Mouse (Mus musculus): ENCODE results near the gene Acadsb. TPM values are rescaled to one million over a fixed set of nuclear protein-coding genes. Genes with fewer than 3 reads are reported as not detected.
"Not testable (repeated sequence)": the region's sequence is repeated elsewhere in the genome, so short reads cannot be mapped to it uniquely, and the experiment has no call there.

Gene Acadsb
- polyA plus RNA-seq, 1 experiment from 2014 or later, result 104 TPM

DNA sequence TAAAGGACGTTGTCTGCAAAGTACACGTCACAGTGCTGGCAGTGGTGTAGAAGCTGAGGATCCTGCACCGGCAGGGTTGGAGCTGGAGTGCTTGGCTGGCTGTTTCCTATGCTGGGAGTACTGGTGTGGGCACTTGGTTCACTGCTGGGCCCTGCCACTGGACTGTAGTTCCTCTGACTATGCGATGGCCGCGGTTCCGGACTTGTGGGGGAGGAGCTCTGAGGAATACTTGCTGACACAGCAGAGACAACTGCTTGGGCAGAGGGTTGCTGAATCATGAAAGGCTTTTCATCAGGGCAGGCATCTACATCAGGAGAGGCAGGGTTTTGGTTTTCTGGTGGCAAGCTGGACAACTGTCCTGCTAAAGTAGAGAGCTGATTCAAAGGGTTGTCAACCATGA lies 18.6 kb upstream of the Acadsb start:
- H3K9me3 ChIP-seq (replicated peaks; ENCODE audit: control insufficient read depth, low read length); H3K4me2 ChIP-seq (ENCODE audit: low read depth, low read length); H3K9ac ChIP-seq (replicated peaks; ENCODE audit: low read length); H3K27me3 ChIP-seq (ENCODE audit: control insufficient read depth, insufficient read depth, low read length); H3K36me3 ChIP-seq (replicated peaks; ENCODE audit: control insufficient read depth, insufficient read depth, low read depth, low read length); DNase-seq (ENCODE audit: low spot score); H3K27ac ChIP-seq (replicated peaks; ENCODE audit: low read depth, low read length); H3K4me3 ChIP-seq (ENCODE audit: low read depth, low read length); H3K4me1 ChIP-seq (ENCODE audit: control insufficient read depth, insufficient read depth, low read length); ATAC-seq (replicated peaks; ENCODE audit: insufficient number of reproducible peaks, low FRiP score, low TSS enrichment, low read depth): not testable (repeated sequence)
- WGBS, result 89% methylated on average over 6 of the region's 7 CpGs

GRCm38 (mm10) chr7:131409321-131409987 lies 947 bp upstream of the Acadsb start:
- Histone ChIP-seq H3K9me3 (replicated peaks; ENCODE audit: control insufficient read depth, low read length) (no peaks in the 10 kb centered on the region), H3K36me3 (replicated peaks; ENCODE audit: control insufficient read depth, insufficient read depth, low read depth, low read length) (no peaks in the 10 kb centered on the region), H3K27me3 (ENCODE audit: control insufficient read depth, insufficient read depth, low read length) (no peaks in the 10 kb centered on the region), H3K9ac (replicated peaks; ENCODE audit: low read length) (peak overlapping the region; percentile 92), H3K4me1 (ENCODE audit: control insufficient read depth, insufficient read depth, low read length) (no peaks in the 10 kb centered on the region), H3K4me3 (ENCODE audit: low read depth, low read length) (peak overlapping the region; percentile 88), H3K4me2 (ENCODE audit: low read depth, low read length) (peak overlapping the region; percentile 63), H3K27ac (replicated peaks; ENCODE audit: low read depth, low read length) (no peak overlapping the region)
- WGBS, result 5% methylated on average over 16 of the region's 16 CpGs
- ATAC-seq (replicated peaks; ENCODE audit: insufficient number of reproducible peaks, low FRiP score, low TSS enrichment, low read depth), result no peak
- DNase-seq (ENCODE audit: low spot score), result peak; percentile 49

DNA sequence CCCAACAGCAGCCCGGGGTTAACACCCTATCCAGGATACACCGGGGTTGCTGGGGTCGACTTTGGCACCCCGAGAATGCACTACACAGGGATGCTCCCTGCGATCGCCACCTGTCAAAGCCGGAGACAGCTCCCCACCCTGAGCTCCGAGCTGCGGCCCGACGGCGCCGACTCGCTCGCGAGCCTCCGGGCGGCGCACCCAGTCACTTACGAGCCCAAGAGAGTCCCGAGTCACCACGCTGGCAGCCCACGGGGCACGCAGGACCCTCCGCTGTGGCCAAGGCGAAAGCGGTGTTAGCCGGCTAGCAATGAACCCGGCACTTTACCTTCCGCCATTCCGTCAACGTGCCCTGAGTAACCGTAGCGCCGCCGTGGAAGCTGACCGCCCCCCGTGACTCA lies 414 bp upstream of the Acadsb start:
- H3K27ac ChIP-seq (replicated peaks; ENCODE audit: low read depth, low read length), result peak overlapping the region; percentile 52; the same call in 1 of the 2 replicates
- H3K36me3 ChIP-seq (replicated peaks; ENCODE audit: control insufficient read depth, insufficient read depth, low read depth, low read length), result no peaks in the 10 kb centered on the region
- peak overlapping the region; percentile 92 for H3K9ac ChIP-seq (replicated peaks; ENCODE audit: low read length)
- no peaks in the 10 kb centered on the region for H3K4me1 ChIP-seq (ENCODE audit: control insufficient read depth, insufficient read depth, low read length)
- peak overlapping the region; percentile 88 for H3K4me3 ChIP-seq (ENCODE audit: low read depth, low read length)
- WGBS, result 0% methylated on average over 38 of the region's 38 CpGs
- no peaks in the 10 kb centered on the region for H3K27me3 ChIP-seq (ENCODE audit: control insufficient read depth, insufficient read depth, low read length)
- DNase-seq (ENCODE audit: low spot score) (peak; percentile 3), ATAC-seq (replicated peaks; ENCODE audit: insufficient number of reproducible peaks, low FRiP score, low TSS enrichment, low read depth) (peak; percentile 56)
- H3K4me2 ChIP-seq (ENCODE audit: low read depth, low read length), result peak overlapping the region; percentile 63
- no peaks in the 10 kb centered on the region for H3K9me3 ChIP-seq (replicated peaks; ENCODE audit: control insufficient read depth, low read length)

GRCm38 (mm10) chr7:131411221-131411940 lies 980 bp downstream of the Acadsb start:
- peak overlapping the region; percentile 2; the same call in 1 of the 2 replicates for H3K9ac ChIP-seq (replicated peaks; ENCODE audit: low read length)

GRCm38 (mm10) chr7:131411941-131412270 lies 1.5 kb downstream of the Acadsb start:
- H3K4me1 ChIP-seq (ENCODE audit: control insufficient read depth, insufficient read depth, low read length), result no peaks in the 10 kb centered on the region
- WGBS, result 67% methylated on average over 2 of the region's 2 CpGs

More at GRCm38 (mm10) chr7:131411221-131411940, 980 bp downstream of the Acadsb start:
- H3K4me3 ChIP-seq (ENCODE audit: low read depth, low read length), result peak overlapping the region; percentile 88
- no peaks in the 10 kb centered on the region for H3K9me3 ChIP-seq (replicated peaks; ENCODE audit: control insufficient read depth, low read length)
- 61% methylated on average over 10 of the region's 10 CpGs for WGBS
- no peaks in the 10 kb centered on the region for H3K4me1 ChIP-seq (ENCODE audit: control insufficient read depth, insufficient read depth, low read length)
- DNase-seq (ENCODE audit: low spot score) (no peak), ATAC-seq (replicated peaks; ENCODE audit: insufficient number of reproducible peaks, low FRiP score, low TSS enrichment, low read depth) (no peak)
- peak overlapping the region; percentile 51 for H3K4me2 ChIP-seq (ENCODE audit: low read depth, low read length)
- no peak overlapping the region for H3K27ac ChIP-seq (replicated peaks; ENCODE audit: low read depth, low read length)
- H3K27me3 ChIP-seq (ENCODE audit: control insufficient read depth, insufficient read depth, low read length), result no peaks in the 10 kb centered on the region
- H3K36me3 ChIP-seq (replicated peaks; ENCODE audit: control insufficient read depth, insufficient read depth, low read depth, low read length), result no peaks in the 10 kb centered on the region

GRCm38 (mm10) chr7:131416742-131417141 lies 6.3 kb downstream of the Acadsb start:
- H3K9me3 ChIP-seq (replicated peaks; ENCODE audit: control insufficient read depth, low read length); H3K9ac ChIP-seq (replicated peaks; ENCODE audit: low read length); H3K27ac ChIP-seq (replicated peaks; ENCODE audit: low read depth, low read length); H3K36me3 ChIP-seq (replicated peaks; ENCODE audit: control insufficient read depth, insufficient read depth, low read depth, low read length); ATAC-seq (replicated peaks; ENCODE audit: insufficient number of reproducible peaks, low FRiP score, low TSS enrichment, low read depth); H3K4me3 ChIP-seq (ENCODE audit: low read depth, low read length); H3K27me3 ChIP-seq (ENCODE audit: control insufficient read depth, insufficient read depth, low read length); H3K4me2 ChIP-seq (ENCODE audit: low read depth, low read length); DNase-seq (ENCODE audit: low spot score); H3K4me1 ChIP-seq (ENCODE audit: control insufficient read depth, insufficient read depth, low read length): not testable (repeated sequence)

More at GRCm38 (mm10) chr7:131411941-131412270, 1.5 kb downstream of the Acadsb start:
- Histone ChIP-seq H3K9ac (replicated peaks; ENCODE audit: low read length) (no peak overlapping the region), H3K4me2 (ENCODE audit: low read depth, low read length) (no peak overlapping the region), H3K27ac (replicated peaks; ENCODE audit: low read depth, low read length) (no peak overlapping the region), H3K36me3 (replicated peaks; ENCODE audit: control insufficient read depth, insufficient read depth, low read depth, low read length) (no peaks in the 10 kb centered on the region), H3K27me3 (ENCODE audit: control insufficient read depth, insufficient read depth, low read length) (no peaks in the 10 kb centered on the region), H3K4me3 (ENCODE audit: low read depth, low read length) (no peak overlapping the region), H3K9me3 (replicated peaks; ENCODE audit: control insufficient read depth, low read length) (no peaks in the 10 kb centered on the region)
- ATAC-seq (replicated peaks; ENCODE audit: insufficient number of reproducible peaks, low FRiP score, low TSS enrichment, low read depth), result no peak
- no peak for DNase-seq (ENCODE audit: low spot score)

- Histone ChIP-seq H3K9ac (replicated peaks; ENCODE audit: low read length) (no peak overlapping the region), H3K9me3 (replicated peaks; ENCODE audit: control insufficient read depth, low read length) (no peaks in the 10 kb centered on the region), H3K36me3 (replicated peaks; ENCODE audit: control insufficient read depth, insufficient read depth, low read depth, low read length) (no peaks in the 10 kb centered on the region), H3K27me3 (ENCODE audit: control insufficient read depth, insufficient read depth, low read length) (no peaks in the 10 kb centered on the region), H3K27ac (replicated peaks; ENCODE audit: low read depth, low read length) (no peak overlapping the region), H3K4me3 (ENCODE audit: low read depth, low read length) (no peak overlapping the region), H3K4me1 (ENCODE audit: control insufficient read depth, insufficient read depth, low read length) (no peaks in the 10 kb centered on the region), H3K4me2 (ENCODE audit: low read depth, low read length) (no peak overlapping the region)
- ATAC-seq (replicated peaks; ENCODE audit: insufficient number of reproducible peaks, low FRiP score, low TSS enrichment, low read depth) (no peak), DNase-seq (ENCODE audit: low spot score) (no peak)
Measured at GRCm38 (mm10) chr7:131417605-131418004, 7.2 kb downstream of the Acadsb start.

DNA sequence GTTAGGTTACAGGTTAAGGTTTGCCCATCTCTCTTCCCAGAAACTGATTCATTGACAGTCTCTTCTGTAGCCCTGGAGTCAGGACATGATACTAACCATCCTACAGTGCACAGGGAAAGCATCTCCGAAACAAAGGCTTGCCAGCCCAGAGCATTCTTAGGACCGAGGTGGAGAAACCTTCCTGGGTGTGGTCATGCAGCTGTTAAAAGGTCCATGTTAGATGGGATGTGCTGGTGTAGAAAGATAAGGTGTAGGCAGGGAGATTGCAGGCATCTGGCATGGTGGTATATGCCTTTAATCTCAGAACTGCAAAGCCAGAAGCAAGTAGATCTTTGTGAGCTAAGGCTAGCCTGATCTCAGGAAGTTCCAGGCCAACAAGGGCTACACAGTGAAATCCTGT lies 14.5 kb downstream of the Acadsb start:
- Histone ChIP-seq H3K4me2 (ENCODE audit: low read depth, low read length) (no peak overlapping the region), H3K9me3 (replicated peaks; ENCODE audit: control insufficient read depth, low read length) (no peaks in the 10 kb centered on the region), H3K9ac (replicated peaks; ENCODE audit: low read length) (no peak overlapping the region), H3K27me3 (ENCODE audit: control insufficient read depth, insufficient read depth, low read length) (no peaks in the 10 kb centered on the region), H3K4me1 (ENCODE audit: control insufficient read depth, insufficient read depth, low read length) (no peaks in the 10 kb centered on the region), H3K4me3 (ENCODE audit: low read depth, low read length) (no peak overlapping the region), H3K36me3 (replicated peaks; ENCODE audit: control insufficient read depth, insufficient read depth, low read depth, low read length) (no peaks in the 10 kb centered on the region), H3K27ac (replicated peaks; ENCODE audit: low read depth, low read length) (no peak overlapping the region)
- DNase-seq (ENCODE audit: low spot score) (no peak), ATAC-seq (replicated peaks; ENCODE audit: insufficient number of reproducible peaks, low FRiP score, low TSS enrichment, low read depth) (no peak)
- 92% methylated on average over 2 of the region's 2 CpGs for WGBS
